Mouse (Mus musculus) G1E (cell line): ENCODE results near the gene Tedc1.

Experiments used
- CTCF ChIP-seq: IDR thresholded peaks from 2 replicates; pipeline ENCODE4 v1.5.1; 2012; ENCODE audit warnings: low read depth, low read length, inconsistent platforms, mixed read lengths
- GATA1 ChIP-seq: IDR thresholded peaks from 2 replicates; pipeline ENCODE4 v1.6.1; 2012; ENCODE audit warnings: borderline replicate concordance, low read length, inconsistent platforms, mixed read lengths
- TAL1 ChIP-seq: conservative IDR thresholded peaks from 2 replicates; pipeline ENCODE4 v1.6.1; 2012; ENCODE audit warnings: low read depth, low read length, inconsistent platforms, mixed read lengths

DNA sequence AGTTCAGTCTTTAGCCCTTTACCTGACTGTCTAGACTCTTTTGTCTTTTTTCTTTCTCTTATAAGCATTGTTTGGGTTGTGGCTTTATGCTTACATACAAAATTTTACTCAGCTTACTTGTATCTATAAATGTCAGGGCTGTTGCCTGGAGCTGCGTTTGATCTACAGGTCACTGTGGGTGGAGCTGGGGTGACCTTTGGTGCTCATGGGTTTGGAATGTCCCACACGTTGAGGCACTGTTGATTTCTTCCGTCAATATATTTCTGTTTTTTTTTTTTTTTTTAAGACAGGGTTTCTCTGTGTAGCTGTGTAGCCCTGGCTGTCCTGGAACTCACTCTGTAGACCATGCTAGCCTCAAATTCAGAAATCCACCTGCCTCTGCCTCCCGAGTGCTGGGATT is 24.8 kb downstream of the Tedc1 start:
- TF ChIP-seq CTCF (no peak), GATA1 (no peak), TAL1 (no peak)
